Mouse (Mus musculus) megakaryocyte, embryonic 14.5 days (primary cell): Measurements from ENCODE around the gene Mroh8. TPM values are rescaled to one million over a fixed set of nuclear protein-coding genes. Genes with fewer than 3 reads are reported as not detected.

Experiments used
- H3K27me3 ChIP-seq: replicated peaks from 2 replicates; pipeline ENCODE3; 2012; ENCODE audit warnings: inconsistent platforms
- H3K36me3 ChIP-seq: replicated peaks from 2 replicates; pipeline ENCODE3; 2012; ENCODE audit warnings: low read length, inconsistent platforms, mixed read lengths
- H3K4me1 ChIP-seq: 2 replicates; pipeline ENCODE4 v1.6.1; 2012; ENCODE audit warnings: inconsistent platforms
- H3K4me3 ChIP-seq: replicated peaks from 2 replicates; pipeline ENCODE3; 2012; ENCODE audit warnings: moderate library complexity, mild to moderate bottlenecking, inconsistent platforms
- H3K9me3 ChIP-seq: 2 replicates; pipeline ENCODE4 v1.6.1; 2012; ENCODE audit warnings: inconsistent platforms
- FLI1 ChIP-seq: IDR thresholded peaks from 2 replicates; pipeline ENCODE4 v1.6.1; 2012; ENCODE audit warnings: low read length, inconsistent platforms, mixed read lengths
- GATA1 ChIP-seq: IDR thresholded peaks from 3 replicates; pipeline ENCODE4 v1.6.1; 2012; ENCODE audit warnings: mixed read lengths, low read length, inconsistent platforms, borderline replicate concordance
- polyA plus RNA-seq: library from polyadenylated mRNA; stranded (reverse); fragments of >175 nt; gene quantifications from 2 replicates; pipeline ENCODE4 v1.2.3, GENCODE M21; 2012; ENCODE audit warnings: low replicate concordance; ENCODE audit not compliant: insufficient read depth

Mroh8 gene
- polyA plus RNA-seq, 1 experiment: not detected

DNA sequence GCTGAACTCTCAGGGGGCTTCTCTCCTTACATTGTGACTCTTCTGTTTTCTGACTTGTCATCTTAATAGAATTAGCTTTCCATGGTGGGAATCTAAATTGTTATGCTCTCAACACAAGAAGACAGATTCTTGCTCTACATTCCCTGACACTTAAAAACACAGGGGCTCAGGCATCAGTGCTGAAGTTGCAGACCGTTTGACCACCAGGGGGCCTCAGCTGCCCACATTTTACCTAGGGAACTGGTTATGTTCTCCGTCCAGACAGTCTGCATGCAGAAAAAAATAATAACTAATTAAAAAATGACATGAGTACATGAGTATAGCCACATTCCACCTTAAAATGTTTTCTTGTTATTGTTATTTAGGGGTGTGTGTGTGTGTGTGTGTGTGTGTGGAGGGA, 12.7 kb upstream of the Mroh8 start:
- H3K27me3 ChIP-seq: no peaks in the 10 kb centered on the region
- H3K36me3 ChIP-seq: peaks cover 99% of the 10 kb centered on the region
- no peak for TF ChIP-seq FLI1
- TF ChIP-seq GATA1: no peak
- H3K4me1 ChIP-seq: peaks cover 23% of the 10 kb centered on the region
- H3K4me3 ChIP-seq: no peak overlapping the region
- no peaks in the 10 kb centered on the region for H3K9me3 ChIP-seq

DNA sequence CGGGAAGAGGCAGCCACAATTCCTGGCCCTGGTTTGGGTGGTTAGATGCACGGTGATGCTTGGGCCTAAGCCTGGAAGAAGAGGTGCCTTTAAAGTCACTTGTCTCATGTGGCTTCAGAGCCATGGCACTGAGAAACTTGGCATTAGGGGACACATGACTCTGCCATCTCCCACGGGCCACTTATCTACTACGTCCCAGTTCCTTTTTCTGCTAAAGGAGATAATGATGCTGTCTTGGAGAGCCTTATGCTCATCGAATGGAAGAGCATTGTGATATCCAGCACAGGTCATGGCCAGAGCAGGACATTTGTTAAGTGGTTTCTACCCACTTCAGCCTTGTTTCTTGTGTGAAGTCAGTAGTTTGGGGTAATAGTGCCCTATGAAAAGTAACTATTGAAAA, 9.6 kb upstream of the Mroh8 start:
- Histone ChIP-seq H3K27me3 (no peaks in the 10 kb centered on the region), H3K36me3 (peaks cover 95% of the 10 kb centered on the region), H3K4me1 (peaks cover 40% of the 10 kb centered on the region), H3K9me3 (no peaks in the 10 kb centered on the region), H3K4me3 (peak overlapping the region; percentile 3)
- no peak for TF ChIP-seq FLI1
- no peak for TF ChIP-seq GATA1

DNA sequence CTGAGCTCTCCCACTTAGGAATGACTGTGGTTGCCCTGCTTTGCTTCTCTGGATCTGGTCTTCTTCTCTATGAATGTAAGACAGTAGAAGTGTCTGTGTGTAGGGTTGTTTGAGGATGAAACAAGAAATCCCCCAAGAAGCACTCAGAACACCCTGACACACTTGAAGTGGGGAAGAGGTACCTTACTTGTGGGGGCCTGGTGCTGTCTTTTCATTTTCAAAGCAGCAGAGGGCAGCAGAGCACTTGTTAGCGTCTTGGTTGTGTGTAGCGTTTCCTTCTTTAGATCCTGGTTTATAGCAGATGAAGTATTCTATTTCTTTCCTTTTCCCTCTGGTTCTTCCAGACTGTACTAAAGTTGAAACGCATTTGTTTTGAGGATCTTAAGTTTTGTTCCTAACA, 8.2 kb upstream of the Mroh8 start:
- peaks cover 95% of the 10 kb centered on the region for H3K36me3 ChIP-seq
- TF ChIP-seq GATA1 (no peak), FLI1 (no peak)
- H3K4me1 ChIP-seq: peaks cover 54% of the 10 kb centered on the region
- H3K4me3 ChIP-seq: no peak overlapping the region
- no peaks in the 10 kb centered on the region for H3K9me3 ChIP-seq
- H3K27me3 ChIP-seq: no peaks in the 10 kb centered on the region

DNA sequence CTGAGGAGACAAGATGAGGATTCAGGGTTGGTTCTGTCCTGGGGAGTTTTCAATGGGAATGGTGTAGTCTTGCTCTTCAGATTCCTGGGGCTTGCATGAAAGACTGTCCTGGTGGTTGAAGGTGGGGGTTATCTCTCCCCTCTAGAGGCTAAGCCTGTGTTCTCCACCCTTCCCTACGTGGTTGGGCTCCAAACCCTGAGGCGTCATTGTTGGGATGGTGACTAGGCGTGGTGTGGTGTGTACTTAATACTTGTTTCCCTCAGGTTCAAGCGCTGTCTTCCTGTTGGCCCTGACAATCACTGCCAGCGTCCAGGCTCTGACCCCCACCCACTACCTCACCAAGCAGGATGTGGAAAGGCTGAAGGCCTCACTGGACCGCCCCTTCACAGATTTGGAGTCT, 4.0 kb upstream of the Mroh8 start:
- no peaks in the 10 kb centered on the region for H3K9me3 ChIP-seq
- peaks cover 63% of the 10 kb centered on the region for H3K36me3 ChIP-seq
- H3K4me3 ChIP-seq: no peak overlapping the region
- no peak for TF ChIP-seq FLI1
- no peak for TF ChIP-seq GATA1
- H3K4me1 ChIP-seq: peaks cover 69% of the 10 kb centered on the region
- no peaks in the 10 kb centered on the region for H3K27me3 ChIP-seq

DNA sequence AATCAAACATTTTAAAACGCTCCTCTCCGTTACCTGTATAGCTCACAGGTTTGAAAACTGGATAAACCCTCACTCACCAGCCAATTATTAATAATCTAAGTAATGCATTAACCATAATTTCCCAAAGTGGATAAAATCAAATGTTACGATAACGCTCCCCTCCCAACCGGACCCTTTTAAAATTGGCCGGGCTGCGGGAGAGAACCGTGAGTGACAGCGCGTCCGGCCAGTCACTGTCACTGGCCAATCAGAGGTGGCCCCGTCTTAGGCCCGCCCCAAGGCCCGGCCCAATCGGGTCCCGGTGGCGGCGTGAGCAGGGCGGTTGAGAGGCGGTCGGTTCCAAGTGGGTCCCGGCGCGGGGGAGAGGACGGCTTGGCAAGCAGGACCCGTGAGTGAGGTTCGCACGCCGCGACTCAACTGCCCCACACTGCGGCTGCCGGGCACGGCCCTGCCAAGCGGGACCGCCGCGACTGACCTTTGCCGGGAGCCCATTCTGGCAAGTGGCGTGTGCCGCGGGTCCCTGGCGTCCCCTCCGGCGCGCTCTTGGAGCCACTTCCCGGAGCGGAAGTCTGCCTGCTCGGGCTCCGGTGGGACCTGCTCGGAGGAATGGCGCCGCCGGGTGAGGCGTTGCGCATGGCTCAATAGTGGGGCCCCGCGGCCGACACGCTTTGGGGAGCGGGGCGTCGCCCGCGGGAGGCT, 483 bp downstream of the Mroh8 start, which contains the start of gene Rpn2:
Rpn2 (plus strand) TSS at position 301 of the 699 bp plus-strand sequence.
- no peaks in the 10 kb centered on the region for H3K9me3 ChIP-seq
- peaks cover 24% of the 10 kb centered on the region for H3K36me3 ChIP-seq
- H3K27me3 ChIP-seq: no peaks in the 10 kb centered on the region
- TF ChIP-seq FLI1 (no peak), GATA1 (no peak)
- H3K4me1 ChIP-seq: peaks cover 47% of the 10 kb centered on the region
- H3K4me3 ChIP-seq: peak within 1 kb of the TSS; percentile 97

DNA sequence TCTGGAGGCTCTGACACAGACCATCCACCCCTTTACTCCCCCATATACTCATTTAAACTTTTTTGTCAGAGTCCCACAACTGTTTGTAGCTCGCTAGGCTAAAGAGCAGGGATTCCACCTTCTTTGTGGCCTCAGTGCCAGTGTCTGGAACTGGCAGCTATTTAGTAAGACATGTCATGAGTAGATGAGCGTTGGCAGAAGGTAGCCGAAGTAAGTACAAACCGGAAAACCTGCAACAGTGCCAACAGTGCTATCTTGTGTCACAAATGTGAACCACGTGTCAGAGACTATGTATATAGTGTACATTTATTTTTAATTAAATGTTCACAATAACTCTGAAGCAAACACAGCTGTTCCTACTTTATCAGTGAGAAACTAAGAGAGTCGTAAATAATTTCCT, 15.5 kb downstream of the Mroh8 start:
- Histone ChIP-seq H3K27me3 (peaks cover 26% of the 10 kb centered on the region), H3K4me1 (peaks cover 9% of the 10 kb centered on the region), H3K4me3 (no peak overlapping the region), H3K9me3 (no peaks in the 10 kb centered on the region), H3K36me3 (no peaks in the 10 kb centered on the region)
- TF ChIP-seq GATA1 (no peak), FLI1 (no peak)

DNA sequence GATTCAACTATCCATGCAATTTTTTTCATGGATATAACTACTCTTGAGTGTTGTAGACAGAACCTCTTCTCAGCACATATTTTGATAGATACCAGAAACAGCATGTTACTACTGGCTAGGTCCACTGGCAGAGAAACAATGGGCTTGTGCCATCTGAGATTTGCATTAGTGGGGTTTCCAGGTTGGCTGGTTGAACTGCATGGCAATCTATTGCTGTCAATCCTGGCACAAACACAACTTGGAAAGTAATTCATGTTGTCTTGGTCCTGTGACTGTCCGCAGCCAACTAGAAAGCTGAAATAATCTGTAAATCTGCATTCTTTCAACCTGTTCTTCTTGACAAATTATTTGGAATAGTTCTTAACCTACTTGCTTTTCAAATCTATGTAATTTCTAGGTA, 16.2 kb downstream of the Mroh8 start:
- TF ChIP-seq FLI1 (no peak), GATA1 (no peak)
- peaks cover 9% of the 10 kb centered on the region for H3K4me1 ChIP-seq
- no peaks in the 10 kb centered on the region for H3K36me3 ChIP-seq
- H3K4me3 ChIP-seq: no peak overlapping the region
- no peaks in the 10 kb centered on the region for H3K9me3 ChIP-seq
- H3K27me3 ChIP-seq: peaks cover 25% of the 10 kb centered on the region

DNA sequence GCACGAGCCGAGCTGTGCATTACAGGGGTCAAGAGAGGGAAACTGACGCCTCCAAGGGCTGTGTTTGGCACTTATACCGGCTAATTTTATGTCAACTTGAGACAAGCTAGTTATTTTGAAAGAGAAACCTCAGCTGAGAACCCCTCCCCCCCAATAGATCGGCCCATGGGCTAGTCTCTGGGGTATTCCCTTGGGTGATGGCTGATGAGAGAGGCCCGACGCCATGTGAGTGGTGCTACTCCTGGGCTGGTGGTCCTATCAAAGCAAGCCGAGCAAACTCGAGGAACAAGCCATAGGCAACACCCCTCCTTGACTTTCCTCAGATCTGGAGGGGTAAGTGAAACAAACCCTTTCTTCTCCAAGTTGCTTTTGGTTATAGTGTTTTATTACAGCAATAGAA, 16.8 kb downstream of the Mroh8 start:
- H3K4me1 ChIP-seq: peaks cover 9% of the 10 kb centered on the region
- H3K36me3 ChIP-seq: no peaks in the 10 kb centered on the region
- H3K27me3 ChIP-seq: peaks cover 25% of the 10 kb centered on the region
- H3K9me3 ChIP-seq: no peaks in the 10 kb centered on the region
- TF ChIP-seq FLI1 (no peak), GATA1 (no peak)
- H3K4me3 ChIP-seq: no peak overlapping the region

DNA sequence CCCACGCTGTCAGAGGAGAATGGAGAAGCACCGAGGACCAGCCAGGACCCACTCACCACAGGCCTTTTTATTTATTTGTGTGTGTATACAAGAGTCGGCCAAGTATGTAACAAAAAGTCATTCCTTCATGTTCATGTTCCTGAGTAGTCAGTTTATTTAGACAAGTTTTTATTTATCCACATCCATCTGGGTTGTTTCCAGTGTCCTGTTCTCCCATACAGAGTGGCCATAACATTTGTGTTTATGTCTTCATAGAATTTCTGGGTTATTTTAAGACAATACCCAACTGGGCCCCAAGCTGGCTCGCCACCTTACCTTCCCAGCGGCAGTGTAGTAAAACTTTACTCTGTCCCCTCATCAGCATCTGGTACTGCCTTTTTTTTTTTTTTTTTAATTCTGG, 17.4 kb downstream of the Mroh8 start:
- Histone ChIP-seq H3K27me3 (peaks cover 25% of the 10 kb centered on the region), H3K4me1 (peaks cover 9% of the 10 kb centered on the region), H3K9me3 (no peaks in the 10 kb centered on the region), H3K4me3 (no peak overlapping the region), H3K36me3 (no peaks in the 10 kb centered on the region)
- no peak for TF ChIP-seq FLI1
- TF ChIP-seq GATA1: no peak

DNA sequence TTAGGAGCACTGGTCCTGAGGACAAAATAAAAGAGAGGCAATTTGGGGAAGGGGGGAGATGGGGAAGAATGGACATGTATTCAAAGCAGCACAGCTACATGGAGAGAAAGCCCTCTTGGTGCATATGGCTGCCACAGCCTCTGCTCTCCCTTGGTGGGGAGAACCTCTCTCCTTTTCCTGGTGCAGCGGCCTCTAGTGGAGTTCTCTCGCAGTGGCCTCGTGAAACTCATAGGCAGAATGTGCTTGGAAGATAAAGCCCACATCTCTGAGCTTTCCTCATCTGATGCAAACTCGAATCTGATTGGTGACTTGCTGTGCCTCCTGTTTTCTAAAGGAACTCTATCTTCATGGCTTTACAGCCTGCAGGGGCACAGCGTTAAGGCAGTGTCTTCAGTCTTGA, 19.6 kb downstream of the Mroh8 start:
- Histone ChIP-seq H3K27me3 (peaks cover 29% of the 10 kb centered on the region), H3K9me3 (no peaks in the 10 kb centered on the region), H3K4me1 (peaks cover 15% of the 10 kb centered on the region), H3K4me3 (no peak overlapping the region), H3K36me3 (no peaks in the 10 kb centered on the region)
- TF ChIP-seq FLI1 (no peak), GATA1 (no peak)

DNA sequence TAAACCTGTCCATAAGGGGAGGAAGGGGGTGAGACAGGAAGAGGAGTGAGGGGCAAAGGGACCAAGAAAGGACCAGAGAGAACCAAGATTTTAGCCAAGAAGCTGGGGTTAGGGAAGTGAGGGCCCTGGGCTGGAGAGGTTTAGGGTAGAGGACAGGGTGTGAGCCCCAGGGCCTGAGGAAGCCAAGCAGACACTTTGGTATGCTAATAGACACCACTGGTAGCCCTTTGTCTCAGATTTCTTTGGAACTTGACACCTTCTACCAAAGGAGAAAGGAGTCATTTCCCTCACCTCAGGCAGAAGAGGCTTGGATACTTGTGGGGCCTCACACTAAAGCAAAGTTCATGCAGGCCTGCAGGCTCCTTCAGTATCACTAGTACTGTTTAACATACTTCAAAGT, 31.2 kb downstream of the Mroh8 start:
- Histone ChIP-seq H3K36me3 (no peaks in the 10 kb centered on the region), H3K27me3 (peaks cover 20% of the 10 kb centered on the region), H3K4me3 (no peak overlapping the region), H3K4me1 (peaks cover 7% of the 10 kb centered on the region), H3K9me3 (peaks cover 18% of the 10 kb centered on the region)
- no peak for TF ChIP-seq FLI1
- no peak for TF ChIP-seq GATA1
